Mouse (Mus musculus): ENCODE data around the gene Fbln2.
A peak's percentile ranks its signal among the peaks of the same experiment; 100 is the strongest.

Gene Fbln2

DNA sequence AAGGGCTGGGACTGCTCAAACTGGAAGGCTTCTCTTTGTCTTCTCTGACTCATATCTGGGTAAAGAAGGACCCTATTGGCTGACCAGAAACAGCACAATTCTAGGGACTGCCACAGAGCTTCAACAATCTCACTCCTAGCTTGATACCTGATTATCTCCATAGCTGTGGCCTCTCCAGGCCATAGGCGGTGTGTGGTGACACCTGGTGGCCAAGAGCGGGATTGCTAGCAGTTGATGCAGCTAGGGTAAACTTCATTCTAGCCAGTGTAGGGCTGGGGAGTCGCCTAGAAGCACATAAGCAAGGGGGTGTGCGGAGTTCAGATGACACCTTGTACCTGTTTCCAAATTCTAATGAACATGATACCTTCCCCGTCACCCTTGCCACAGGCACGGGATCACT is 69.0 kb downstream of the Fbln2 start:
- peak; percentile 66 for DNase-seq (ENCODE audit: low read depth)

- DNase-seq (ENCODE audit: low read depth), result no peak
Observed at GRCm38 (mm10) chr6:91281747-91282146, 69.5 kb downstream of the Fbln2 start.

DNA sequence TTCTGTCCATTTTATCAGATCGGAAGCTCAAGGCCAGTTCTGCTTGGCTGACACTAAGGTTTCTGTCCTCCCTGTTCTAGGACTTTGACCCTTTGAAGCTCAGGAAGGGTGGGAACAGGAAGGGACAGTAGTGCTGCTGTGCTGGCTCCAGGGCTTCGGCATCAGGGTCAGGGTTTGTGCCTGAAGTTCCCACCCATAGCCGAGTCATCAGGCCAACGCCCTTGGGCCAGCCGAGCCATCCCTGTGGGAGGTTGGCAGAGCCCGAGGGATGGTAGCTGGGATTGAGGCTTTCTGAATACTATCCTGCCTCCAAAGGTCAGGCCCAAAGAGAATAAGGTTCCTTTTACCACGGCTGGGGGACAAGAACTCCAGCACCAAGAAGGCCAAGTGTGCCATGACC is 70.8 kb downstream of the Fbln2 start:
- DNase-seq (ENCODE audit: low read depth), result no peak

- DNase-seq (ENCODE audit: low read depth), result no peak
Observed at GRCm38 (mm10) chr6:91284521-91285449, 72.5 kb downstream of the Fbln2 start.

DNA sequence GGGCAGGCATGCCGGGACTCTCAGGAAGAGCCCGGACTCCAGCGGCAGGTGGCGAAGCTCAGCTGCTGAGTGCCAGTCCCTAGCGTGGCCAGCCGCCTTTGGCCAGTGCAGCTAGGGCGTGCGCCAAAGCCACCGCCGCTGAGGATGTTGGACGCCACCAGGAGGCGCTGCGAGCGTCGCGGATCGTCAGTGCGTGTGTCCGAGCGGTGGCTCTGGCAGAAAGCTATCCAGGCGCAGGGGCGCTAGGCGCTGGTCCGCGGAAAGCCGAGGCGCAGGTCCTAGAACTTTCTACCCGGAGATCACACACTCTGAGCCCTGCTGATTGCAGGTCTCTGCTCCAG is 73.2 kb downstream of the Fbln2 start:
- DNase-seq (ENCODE audit: low read depth), result peak; percentile 34

DNA sequence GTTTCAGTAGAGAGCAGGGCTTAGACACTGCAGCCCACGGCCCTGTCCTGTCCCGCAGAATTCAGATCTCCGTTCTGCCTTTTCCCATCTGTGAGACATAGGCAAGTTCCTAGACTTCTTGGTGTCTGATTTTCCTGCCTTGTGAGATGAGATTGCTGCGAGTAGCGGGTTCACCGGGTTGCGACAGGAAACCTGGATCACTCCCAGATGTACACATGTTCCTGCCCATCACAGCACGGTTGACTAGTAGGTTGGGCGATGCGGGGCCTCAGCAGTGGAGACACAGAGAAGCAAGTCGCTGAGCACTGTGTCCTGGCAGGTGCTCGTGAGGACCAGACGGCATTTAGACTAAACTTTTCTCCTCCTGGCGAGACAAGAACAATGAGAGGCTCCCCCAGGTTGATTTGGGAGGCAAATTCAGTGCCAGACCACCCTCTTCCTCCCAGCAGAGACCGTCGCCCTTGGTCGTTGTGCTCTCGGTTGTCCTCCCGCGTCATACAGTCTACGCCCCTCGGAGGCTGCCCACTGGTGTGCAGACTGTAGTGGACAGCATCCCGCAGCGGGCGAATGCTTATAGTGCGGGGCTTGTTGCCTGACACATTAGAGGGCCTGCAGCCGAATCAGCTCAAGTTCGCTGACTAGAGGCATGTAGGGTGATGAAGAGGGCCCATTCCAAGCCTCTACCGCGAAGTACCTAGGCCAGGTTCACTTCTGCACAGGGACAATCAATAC is 73.7 kb downstream of the Fbln2 start:
- no peak for DNase-seq (ENCODE audit: low read depth)

- peak; percentile 64 for DNase-seq (ENCODE audit: low read depth)
Observed at GRCm38 (mm10) chr6:91286624-91287023, 74.4 kb downstream of the Fbln2 start.

DNA sequence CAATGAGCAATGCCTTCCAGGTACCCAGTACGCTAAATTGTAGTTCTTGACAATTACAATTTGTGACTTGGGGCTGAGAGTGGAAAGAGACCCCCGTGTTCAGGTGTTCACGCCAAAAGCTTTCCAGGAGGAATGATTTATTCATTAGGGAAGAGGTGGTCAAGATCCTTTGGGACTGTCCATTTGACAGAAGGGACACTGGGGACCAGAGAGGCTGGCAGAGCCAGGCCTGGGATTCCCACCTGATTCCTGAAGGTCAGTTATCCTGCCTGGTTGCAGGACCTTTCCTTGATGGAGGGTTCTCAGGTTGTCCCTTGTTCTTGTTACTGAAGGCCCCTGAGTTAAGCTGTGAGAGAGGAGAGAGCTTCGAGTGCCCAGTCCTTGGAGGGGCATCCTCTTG is 74.9 kb downstream of the Fbln2 start:
- DNase-seq (ENCODE audit: low read depth), result no peak

GRCm38 (mm10) chr6:91287636-91288035 is 75.4 kb downstream of the Fbln2 start:
- no peak for DNase-seq (ENCODE audit: low read depth)

DNA sequence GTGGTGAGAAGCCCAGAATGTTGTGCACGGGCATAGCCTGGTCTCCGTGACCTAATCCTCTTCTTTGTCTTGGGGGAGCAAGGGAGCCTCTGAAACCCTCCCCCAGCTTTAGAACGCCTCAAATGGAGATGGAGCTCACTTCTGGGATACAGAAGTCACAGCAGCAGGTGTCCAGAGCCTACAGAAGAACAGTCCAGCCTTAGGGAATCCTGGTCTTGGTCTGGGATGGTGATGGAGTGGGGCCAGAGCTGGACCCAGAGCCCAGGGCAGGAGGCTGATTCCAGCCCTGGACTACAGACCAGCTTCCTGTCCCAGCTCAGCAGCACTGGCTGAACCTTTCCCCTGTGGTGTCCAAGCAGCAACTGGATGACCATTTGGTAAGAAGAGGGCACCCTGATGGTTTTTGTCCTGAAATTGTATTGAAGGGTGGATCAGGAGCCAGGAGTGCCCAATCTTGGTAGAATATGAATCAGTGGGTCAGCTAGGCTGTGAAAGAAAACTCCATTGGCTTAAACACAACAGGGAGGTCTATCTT is 76.1 kb downstream of the Fbln2 start:
- no peak for DNase-seq (ENCODE audit: low read depth)

DNA sequence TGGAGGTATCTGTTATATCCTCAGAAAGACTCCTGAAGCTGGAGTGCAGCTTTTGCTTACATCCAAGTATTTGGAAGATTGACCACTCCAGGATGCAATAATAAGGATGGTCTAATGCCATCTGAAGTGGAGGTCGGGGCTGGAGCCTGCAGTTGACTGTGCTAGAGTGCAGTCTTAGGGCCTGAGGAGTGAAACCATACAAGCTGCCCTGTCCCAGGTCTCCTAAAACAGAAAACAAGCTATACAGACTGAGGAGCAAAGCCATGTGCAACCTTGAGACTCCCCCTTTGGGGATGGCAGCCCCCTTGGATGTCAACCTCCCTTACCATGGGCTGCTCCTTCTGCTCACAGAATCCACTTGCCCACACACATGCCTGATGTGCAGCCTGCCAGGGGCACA is 76.7 kb downstream of the Fbln2 start:
- DNase-seq (ENCODE audit: low read depth), result no peak

- DNase-seq (ENCODE audit: low read depth), result no peak
Observed at GRCm38 (mm10) chr6:91290937-91291336, 78.7 kb downstream of the Fbln2 start.

- no peak for DNase-seq (ENCODE audit: low read depth)
Observed at GRCm38 (mm10) chr6:91295431-91295830, 83.2 kb downstream of the Fbln2 start.

GRCm38 (mm10) chr6:91298828-91299227 is 86.6 kb downstream of the Fbln2 start:
- DNase-seq (ENCODE audit: low read depth), result no peak

DNA sequence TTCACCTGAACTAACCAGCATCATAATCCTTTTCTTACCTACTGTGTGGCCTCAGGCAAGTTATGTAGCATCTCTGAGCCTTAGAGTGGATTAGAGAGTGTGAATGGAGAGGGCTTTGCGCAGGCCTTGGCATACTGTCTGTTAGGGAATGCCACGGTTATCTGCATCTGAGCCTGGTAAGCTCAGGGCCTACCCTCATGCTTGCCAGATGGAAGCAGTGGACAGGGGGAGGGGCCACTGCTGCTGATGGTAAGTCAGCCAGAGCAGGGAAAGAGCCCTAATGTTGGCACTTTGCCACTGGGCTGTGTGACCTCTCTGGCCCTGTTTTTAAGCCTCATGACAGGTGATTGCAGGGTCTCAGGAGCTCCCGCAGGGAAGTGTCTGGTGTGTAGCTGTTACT is 87.8 kb downstream of the Fbln2 start:
- DNase-seq (ENCODE audit: low read depth), result no peak

GRCm38 (mm10) chr6:91301839-91302238 is 89.6 kb downstream of the Fbln2 start:
- DNase-seq (ENCODE audit: low read depth), result no peak

- DNase-seq (ENCODE audit: low read depth), result no peak
Observed at GRCm38 (mm10) chr6:91302337-91302736, 90.1 kb downstream of the Fbln2 start.

DNA sequence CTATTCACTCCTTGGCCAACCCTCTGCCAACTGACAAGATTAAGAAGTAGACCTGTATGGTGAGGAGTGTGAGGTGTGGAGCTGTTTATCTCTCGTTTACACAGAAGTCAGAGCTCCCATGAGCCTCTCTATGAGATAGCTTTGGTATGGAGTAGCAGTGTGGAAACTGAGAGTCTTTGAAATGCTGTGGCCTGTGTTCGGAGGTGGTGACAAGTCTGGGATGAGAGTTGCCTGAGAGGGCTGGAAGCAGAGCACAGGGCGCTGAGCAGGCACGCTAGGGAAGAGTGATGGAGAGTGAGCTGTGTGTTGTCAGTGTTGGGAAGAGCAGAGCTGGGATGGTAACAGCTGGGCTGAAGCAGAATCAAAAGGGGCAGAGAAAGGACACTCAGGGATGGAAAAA is 91.9 kb downstream of the Fbln2 start:
- no peak for DNase-seq (ENCODE audit: low read depth)

DNA sequence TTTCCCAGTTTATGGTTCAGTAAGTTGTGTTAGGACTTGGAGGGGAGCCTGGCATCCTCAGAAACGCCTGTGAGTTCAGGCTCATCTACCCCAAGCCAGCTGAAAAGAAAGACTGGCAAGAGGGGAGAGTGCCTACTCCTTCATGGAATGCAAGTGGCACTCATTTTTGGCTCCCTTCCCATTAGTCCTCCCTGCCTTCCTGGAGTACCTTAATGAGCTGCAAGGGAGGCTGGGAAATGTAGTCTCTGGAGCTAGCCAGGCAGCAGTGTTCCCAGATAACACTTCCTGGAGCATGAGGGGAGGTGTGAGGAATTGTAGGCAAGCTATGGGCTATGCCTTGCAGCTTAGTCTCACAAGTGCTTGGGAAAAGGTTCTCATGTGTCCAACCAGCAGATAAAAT is 95.7 kb downstream of the Fbln2 start:
- DNase-seq (ENCODE audit: low read depth), result no peak

DNA sequence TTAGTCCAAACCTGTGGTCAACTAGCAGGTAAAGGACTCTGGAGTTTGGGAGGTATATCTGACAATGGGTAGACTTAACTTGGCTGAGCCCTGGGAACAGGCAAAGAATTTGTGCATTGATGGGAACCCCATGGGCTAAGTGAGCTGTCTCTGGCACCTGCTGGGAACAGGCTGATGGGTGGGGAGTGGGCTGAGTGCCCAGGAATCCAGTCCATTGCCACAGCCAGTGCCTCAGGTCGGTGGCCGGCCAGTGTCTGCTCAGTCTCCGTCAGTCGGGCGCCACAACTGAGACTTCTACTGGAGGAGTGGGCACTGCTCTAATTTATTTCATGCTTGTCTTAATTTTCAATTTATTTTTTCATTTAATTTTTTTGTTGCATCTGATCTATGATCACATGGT is 98.9 kb downstream of the Fbln2 start:
- DNase-seq (ENCODE audit: low read depth), result no peak

- DNase-seq (ENCODE audit: low read depth), result no peak
Observed at GRCm38 (mm10) chr6:91312491-91312890, 100.2 kb downstream of the Fbln2 start.
